Mouse (Mus musculus): Measurements from ENCODE around the gene Fam162a.
"Not testable (repeated sequence)": the region's sequence is repeated elsewhere in the genome, so short reads cannot be mapped to it uniquely, and the experiment has no call there.

GRCm38 (mm10) chr16:36028120-36028519 lies 43.3 kb downstream of the Fam162a start:
- not testable (repeated sequence) for TF ChIP-seq CTCF (IDR thresholded peaks at IDR 0.05; ENCODE audit: low read depth, low read length); GATA1 (IDR thresholded peaks at IDR 0.05; ENCODE audit: borderline replicate concordance, low read length); POLR2AphosphoS5 (IDR thresholded peaks at IDR 0.05; ENCODE audit: insufficient replicate concordance, low read depth, low read length)

Data from G1E (cell line).